Mouse (Mus musculus): Measurements from ENCODE around the gene Plod1. TPM values are rescaled to one million over a fixed set of nuclear protein-coding genes. Genes with fewer than 3 reads are reported as not detected.
A peak's percentile ranks its signal among the peaks of the same experiment; 100 is the strongest.

Gene Plod1
- polyA plus RNA-seq, 1 experiment: 10.2 TPM

- no peak overlapping the region for H3K4me3 ChIP-seq (replicated peaks; ENCODE audit: control insufficient read depth, low read depth, low read length)
- TF ChIP-seq POLR2A (IDR thresholded peaks at IDR 0.05; ENCODE audit: borderline replicate concordance, control insufficient read depth, low read depth, low read length) (no peak), CTCF (IDR thresholded peaks at IDR 0.05; ENCODE audit: control insufficient read depth, insufficient read depth, low read length) (no peak)
- H3K4me1 ChIP-seq (ENCODE audit: control insufficient read depth, insufficient read depth, low read length): no peaks in the 10 kb centered on the region; the same call in 1 of the 2 replicates
- H3K27ac ChIP-seq (ENCODE audit: control insufficient read depth, insufficient read depth, low read depth, low read length, poor library complexity): no peak overlapping the region
- WGBS: 82% methylated on average over 5 of the region's 5 CpGs
These were observed 27.1 kb downstream of the Plod1 start for GRCm38 (mm10) chr4:147909486-147909885.

GRCm38 (mm10) chr4:147906230-147906629, 30.3 kb downstream of the Plod1 start:
- TF ChIP-seq POLR2A (IDR thresholded peaks at IDR 0.05; ENCODE audit: borderline replicate concordance, control insufficient read depth, low read depth, low read length): no peak
- TF ChIP-seq CTCF (IDR thresholded peaks at IDR 0.05; ENCODE audit: control insufficient read depth, insufficient read depth, low read length): no peak
- Histone ChIP-seq H3K27ac (ENCODE audit: control insufficient read depth, insufficient read depth, low read depth, low read length, poor library complexity) (no peak overlapping the region; the same call in 1 of the 2 replicates), H3K4me1 (ENCODE audit: control insufficient read depth, insufficient read depth, low read length) (peaks cover 6% of the 10 kb centered on the region), H3K4me3 (replicated peaks; ENCODE audit: control insufficient read depth, low read depth, low read length) (no peak overlapping the region)
- 74% methylated on average over 5 of the region's 5 CpGs for WGBS

GRCm38 (mm10) chr4:147905090-147905659, 31.4 kb downstream of the Plod1 start:
- H3K4me1 ChIP-seq (ENCODE audit: control insufficient read depth, insufficient read depth, low read length): peaks cover 6% of the 10 kb centered on the region
- peak overlapping the region; percentile 95 for H3K4me3 ChIP-seq (replicated peaks; ENCODE audit: control insufficient read depth, low read depth, low read length)
- TF ChIP-seq CTCF (IDR thresholded peaks at IDR 0.05; ENCODE audit: control insufficient read depth, insufficient read depth, low read length): no peak
- TF ChIP-seq POLR2A (IDR thresholded peaks at IDR 0.05; ENCODE audit: borderline replicate concordance, control insufficient read depth, low read depth, low read length): no peak
- H3K27ac ChIP-seq (ENCODE audit: control insufficient read depth, insufficient read depth, low read depth, low read length, poor library complexity): peak overlapping the region; percentile 42; the same call in 1 of the 2 replicates
- under 1% methylated on average over 8 of the region's 8 CpGs for WGBS

- peaks cover 6% of the 10 kb centered on the region for H3K4me1 ChIP-seq (ENCODE audit: control insufficient read depth, insufficient read depth, low read length)
- TF ChIP-seq POLR2A (IDR thresholded peaks at IDR 0.05; ENCODE audit: borderline replicate concordance, control insufficient read depth, low read depth, low read length): peak; percentile 21; the same call in 1 of the 2 replicates
- TF ChIP-seq CTCF (IDR thresholded peaks at IDR 0.05; ENCODE audit: control insufficient read depth, insufficient read depth, low read length): no peak
- peak within 1 kb of the TSS; percentile 95 for H3K4me3 ChIP-seq (replicated peaks; ENCODE audit: control insufficient read depth, low read depth, low read length)
- under 1% methylated on average over 59 of the region's 59 CpGs for WGBS
- peak within 1 kb of the TSS; percentile 95 for H3K27ac ChIP-seq (ENCODE audit: control insufficient read depth, insufficient read depth, low read depth, low read length, poor library complexity)
These were observed 32.1 kb downstream of the Plod1 start, which contains the start of gene Mfn2 for GRCm38 (mm10) chr4:147904313-147905089. TSS of gene Mfn2 (minus strand) at chr4:147904704.

- peaks cover 6% of the 10 kb centered on the region for H3K4me1 ChIP-seq (ENCODE audit: control insufficient read depth, insufficient read depth, low read length)
- TF ChIP-seq CTCF (IDR thresholded peaks at IDR 0.05; ENCODE audit: control insufficient read depth, insufficient read depth, low read length): no peak
- no peak for TF ChIP-seq POLR2A (IDR thresholded peaks at IDR 0.05; ENCODE audit: borderline replicate concordance, control insufficient read depth, low read depth, low read length)
- WGBS: 49% methylated on average over 3 of the region's 3 CpGs
- no peak overlapping the region for H3K27ac ChIP-seq (ENCODE audit: control insufficient read depth, insufficient read depth, low read depth, low read length, poor library complexity)
- peak overlapping the region; percentile 17 for H3K4me3 ChIP-seq (replicated peaks; ENCODE audit: control insufficient read depth, low read depth, low read length)
These were observed 33.0 kb downstream of the Plod1 start for GRCm38 (mm10) chr4:147903601-147904000.

GRCm38 (mm10) chr4:147902906-147903500, 33.6 kb downstream of the Plod1 start:
- no peak for TF ChIP-seq POLR2A (IDR thresholded peaks at IDR 0.05; ENCODE audit: borderline replicate concordance, control insufficient read depth, low read depth, low read length)
- no peak for TF ChIP-seq CTCF (IDR thresholded peaks at IDR 0.05; ENCODE audit: control insufficient read depth, insufficient read depth, low read length)
- Histone ChIP-seq H3K27ac (ENCODE audit: control insufficient read depth, insufficient read depth, low read depth, low read length, poor library complexity) (no peak overlapping the region; the same call in 1 of the 2 replicates), H3K4me1 (ENCODE audit: control insufficient read depth, insufficient read depth, low read length) (peaks cover 6% of the 10 kb centered on the region), H3K4me3 (replicated peaks; ENCODE audit: control insufficient read depth, low read depth, low read length) (peak overlapping the region; percentile 6)
- WGBS: 86% methylated on average over 12 of the region's 12 CpGs

- no peak for TF ChIP-seq POLR2A (IDR thresholded peaks at IDR 0.05; ENCODE audit: borderline replicate concordance, control insufficient read depth, low read depth, low read length)
- no peak for TF ChIP-seq CTCF (IDR thresholded peaks at IDR 0.05; ENCODE audit: control insufficient read depth, insufficient read depth, low read length)
- WGBS: 88% methylated on average over 7 of the region's 7 CpGs
- no peak overlapping the region for H3K27ac ChIP-seq (ENCODE audit: control insufficient read depth, insufficient read depth, low read depth, low read length, poor library complexity)
- no peak overlapping the region for H3K4me3 ChIP-seq (replicated peaks; ENCODE audit: control insufficient read depth, low read depth, low read length)
- H3K4me1 ChIP-seq (ENCODE audit: control insufficient read depth, insufficient read depth, low read length): peaks cover 6% of the 10 kb centered on the region
These were observed 36.1 kb downstream of the Plod1 start for GRCm38 (mm10) chr4:147900452-147900851.

GRCm38 (mm10) chr4:147897348-147897747, 39.2 kb downstream of the Plod1 start:
- TF ChIP-seq CTCF (IDR thresholded peaks at IDR 0.05; ENCODE audit: control insufficient read depth, insufficient read depth, low read length): no peak
- no peak for TF ChIP-seq POLR2A (IDR thresholded peaks at IDR 0.05; ENCODE audit: borderline replicate concordance, control insufficient read depth, low read depth, low read length)

More at GRCm38 (mm10) chr4:147897348-147897747, 39.2 kb downstream of the Plod1 start:
- Histone ChIP-seq H3K27ac (ENCODE audit: control insufficient read depth, insufficient read depth, low read depth, low read length, poor library complexity) (no peak overlapping the region), H3K4me1 (ENCODE audit: control insufficient read depth, insufficient read depth, low read length) (no peaks in the 10 kb centered on the region), H3K4me3 (replicated peaks; ENCODE audit: control insufficient read depth, low read depth, low read length) (no peak overlapping the region)
- 80% methylated on average over 3 of the region's 3 CpGs for WGBS

Data from bone marrow, adult 2 months (tissue).